Mouse (Mus musculus): ENCODE measurements at regions not wholly inside any gene's neighbourhood (a gene's known extent, or its start where the extent isn't known, plus 50 kb on each side); places are given as distances from the start of the nearest gene placed in this dataset.
"Not testable (repeated sequence)": the region's sequence is repeated elsewhere in the genome, so short reads cannot be mapped to it uniquely, and the experiment has no call there.

- DNase-seq (ENCODE audit: low spot score): no peak
Observed at GRCm38 (mm10) chr8:34300331-34300903, 188.9 kb upstream of the Gm10131 start.

- DNase-seq (ENCODE audit: low spot score): no peak
Observed at GRCm38 (mm10) chr8:34294721-34295120, 183.2 kb upstream of the Gm10131 start.

- no peak for DNase-seq (ENCODE audit: low spot score)
Observed at GRCm38 (mm10) chr8:34290670-34291069, 179.1 kb upstream of the Gm10131 start.

- no peak for DNase-seq (ENCODE audit: low spot score)
Observed at GRCm38 (mm10) chr8:34287801-34288200, 176.3 kb upstream of the Gm10131 start.

- no peak for DNase-seq (ENCODE audit: low spot score)
Observed at GRCm38 (mm10) chr8:34284576-34284975, 173.0 kb upstream of the Gm10131 start.

GRCm38 (mm10) chr8:34280433-34280832, 168.9 kb upstream of the Gm10131 start:
- DNase-seq (ENCODE audit: low spot score): no peak

GRCm38 (mm10) chr8:34275977-34276660, 164.6 kb upstream of the Gm10131 start:
- no peak for DNase-seq (ENCODE audit: low spot score)

- not testable (repeated sequence) for DNase-seq (ENCODE audit: low spot score)
Observed at GRCm38 (mm10) chr8:34274796-34275195, 163.3 kb upstream of the Gm10131 start.

- no peak for DNase-seq (ENCODE audit: low spot score)
Observed at GRCm38 (mm10) chr8:34274171-34274570, 162.6 kb upstream of the Gm10131 start.

- no peak for DNase-seq (ENCODE audit: low spot score)
Observed at GRCm38 (mm10) chr8:34269848-34270247, 158.3 kb upstream of the Gm10131 start.

GRCm38 (mm10) chr8:34268806-34269520, 157.4 kb upstream of the Gm10131 start:
- DNase-seq (ENCODE audit: low spot score): no peak

- no peak for DNase-seq (ENCODE audit: low spot score)
Observed at GRCm38 (mm10) chr8:34254978-34255377, 143.4 kb upstream of the Gm10131 start.

- no peak for DNase-seq (ENCODE audit: low spot score)
Observed at GRCm38 (mm10) chr8:34251934-34252333, 140.4 kb upstream of the Gm10131 start.

- DNase-seq (ENCODE audit: low spot score): no peak
Observed at GRCm38 (mm10) chr8:34239346-34239900, 127.9 kb upstream of the Gm10131 start.

- no peak for DNase-seq (ENCODE audit: low spot score)
Observed at GRCm38 (mm10) chr8:34233705-34234104, 122.2 kb upstream of the Gm10131 start.

- DNase-seq (ENCODE audit: low spot score): no peak
Observed at GRCm38 (mm10) chr8:34229477-34229876, 117.9 kb upstream of the Gm10131 start.

GRCm38 (mm10) chr8:34225011-34225890, 113.7 kb upstream of the Gm10131 start:
- no peak for DNase-seq (ENCODE audit: low spot score)

- no peak for DNase-seq (ENCODE audit: low spot score)
Observed at GRCm38 (mm10) chr8:34222187-34222586, 110.7 kb upstream of the Gm10131 start.

Data from c-Kit-positive CD71-positive TER-119-positive erythroid progenitor cells, embryonic 14.5 days (primary cell).